Mouse (Mus musculus) spleen, postnatal 36 days (tissue): ENCODE results near the gene Dennd4a.

Source experiments
- DNase-seq, 2 experiments: peaks; one replicate each; pipeline ENCODE4 v3.0.0; 2022; ENCODE audit warnings: low spot score in 2 of 2, mixed read lengths in 1 of 2

Dennd4a gene

GRCm38 (mm10) chr9:64913406-64913805 is 102.3 kb downstream of the Dennd4a start:
- DNase-seq, result no peak

- no peak for DNase-seq
Measured at GRCm38 (mm10) chr9:64913973-64914372, 102.8 kb downstream of the Dennd4a start.

DNA sequence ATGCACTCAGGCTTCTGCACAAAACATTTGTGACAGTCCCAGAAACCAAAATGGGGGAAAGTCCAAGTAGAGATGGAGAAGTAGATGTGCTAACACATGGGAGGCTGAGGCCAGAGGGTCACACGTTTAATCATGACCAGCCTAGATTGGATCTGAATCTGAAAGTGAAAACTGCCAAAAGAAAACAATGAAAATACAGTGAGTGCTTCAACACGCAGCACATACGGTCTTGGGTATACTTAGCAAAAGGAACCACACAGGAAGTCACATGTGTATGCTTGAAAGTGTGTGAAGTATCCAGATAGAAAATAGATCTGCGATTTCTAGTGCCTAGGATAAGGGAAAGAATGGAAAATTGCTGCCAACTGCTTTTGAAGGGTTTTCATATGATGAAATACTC is 103.5 kb downstream of the Dennd4a start:
- peak in 1 of 2 experiments; percentile 28 for DNase-seq

DNA sequence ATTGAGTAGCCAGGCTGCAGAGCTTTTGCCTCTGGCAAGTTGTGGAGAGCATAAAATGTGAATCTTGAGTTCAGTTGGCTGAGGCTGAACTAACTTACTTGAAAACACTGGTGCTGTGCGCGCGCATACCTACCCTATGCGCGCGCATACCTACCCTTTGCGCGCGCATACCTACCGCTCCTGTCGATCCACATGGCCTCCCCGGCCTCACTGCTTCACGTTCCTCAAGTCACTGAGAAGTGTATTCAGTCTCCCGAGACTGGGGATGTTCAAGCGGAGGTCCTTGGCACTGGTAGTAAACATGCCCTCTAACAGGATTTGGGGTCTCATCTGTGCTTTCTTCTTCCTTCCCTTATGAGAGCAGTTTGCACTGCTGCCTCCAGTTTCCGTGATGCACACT is 107.4 kb downstream of the Dennd4a start:
- DNase-seq, result peak; percentile 16 to 25

DNA sequence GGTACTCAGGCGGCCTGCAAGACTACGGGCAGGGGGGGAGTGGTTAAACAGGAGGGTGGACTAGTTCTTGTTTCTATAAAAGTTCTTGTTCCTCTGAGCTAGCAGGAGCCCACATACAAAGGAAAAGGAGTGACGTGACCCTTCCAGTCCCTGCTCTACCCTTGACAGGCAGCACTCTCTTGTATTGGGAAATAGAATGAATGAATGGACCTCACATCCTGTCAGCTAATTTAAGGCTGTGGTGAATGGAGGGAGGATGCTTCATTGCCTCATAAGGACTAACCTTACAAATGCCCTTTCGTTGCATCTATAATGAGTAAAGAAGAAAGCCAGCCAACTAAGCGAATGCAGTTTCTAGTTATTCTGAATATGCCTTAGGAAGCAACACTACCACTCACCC is 114.6 kb downstream of the Dennd4a start:
- no peak for DNase-seq

DNA sequence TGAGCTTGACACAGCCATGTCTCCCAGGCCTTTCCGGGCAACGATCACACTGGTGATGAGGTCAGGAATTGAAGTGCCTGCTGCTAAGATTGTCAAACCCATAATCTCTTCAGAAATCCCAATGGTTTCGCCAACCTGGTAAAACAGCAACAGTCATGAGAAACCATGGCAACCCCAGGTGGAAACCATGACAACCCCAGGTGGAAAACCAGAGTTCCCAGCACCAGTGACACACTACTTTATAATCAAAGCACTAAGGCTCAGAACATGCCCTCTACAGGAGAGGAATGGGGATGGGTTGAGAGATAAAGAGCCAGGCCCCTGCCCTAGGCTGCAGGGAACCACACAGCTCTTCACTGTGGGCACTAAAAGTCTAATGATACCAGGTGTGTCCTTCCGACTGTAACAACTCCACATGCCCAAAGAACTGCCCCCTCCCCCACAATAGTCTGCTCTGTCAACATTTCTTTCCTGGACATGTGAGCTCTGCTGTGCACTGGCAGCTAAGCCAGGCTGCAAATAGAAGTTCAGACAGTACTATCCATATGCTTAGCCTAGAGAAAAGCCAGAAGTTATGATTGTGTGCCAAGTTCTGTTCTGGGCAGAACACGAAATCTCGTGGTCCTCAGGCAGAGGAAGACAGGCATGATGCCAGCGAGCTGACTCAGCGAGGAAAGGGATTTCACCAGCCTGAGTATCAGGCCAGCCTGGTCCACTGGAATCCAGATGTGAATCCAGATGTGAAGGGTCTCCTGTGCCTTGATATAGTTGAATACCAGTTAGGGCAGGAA is 115.3 kb downstream of the Dennd4a start:
- DNase-seq, result no peak

GRCm38 (mm10) chr9:64930256-64930655 is 119.1 kb downstream of the Dennd4a start:
- DNase-seq, result no peak

- DNase-seq, result no peak
Measured at GRCm38 (mm10) chr9:64931751-64932610, 120.8 kb downstream of the Dennd4a start.

DNA sequence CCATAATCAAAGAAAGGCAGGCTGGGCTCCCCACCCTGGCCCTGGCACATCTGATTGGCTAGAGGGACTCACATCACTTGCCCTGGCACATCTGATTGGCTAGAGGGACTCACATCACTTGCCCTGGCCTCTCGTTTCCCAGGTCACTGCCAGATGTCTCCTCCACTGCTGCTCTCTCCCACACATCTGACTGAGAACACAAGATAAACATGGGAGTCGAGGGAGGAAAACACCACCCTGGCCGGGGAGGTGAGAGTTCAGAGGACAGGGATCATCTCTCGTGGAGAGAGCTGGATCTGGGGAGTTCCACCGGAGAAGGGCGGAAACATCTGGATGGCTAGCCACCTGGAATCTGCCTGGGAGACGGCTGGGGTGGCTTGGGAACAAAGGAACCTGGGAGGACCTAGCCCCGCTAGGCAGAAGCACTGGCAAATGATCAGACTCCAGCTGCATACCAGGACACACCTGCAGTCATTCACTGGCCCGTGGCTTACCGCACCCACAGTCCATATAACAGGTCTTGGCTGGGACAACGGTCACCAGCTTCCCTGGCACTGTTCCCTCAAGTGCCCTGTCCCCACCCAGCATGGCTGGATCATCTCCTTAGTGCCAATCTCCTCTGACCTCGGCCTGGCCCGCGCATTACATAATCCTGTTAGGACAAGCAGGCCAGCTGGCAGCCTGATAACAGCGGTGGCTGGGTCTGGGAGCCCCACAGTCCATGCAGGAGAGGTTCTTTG is 123.0 kb downstream of the Dennd4a start:
- DNase-seq, result no peak

DNA sequence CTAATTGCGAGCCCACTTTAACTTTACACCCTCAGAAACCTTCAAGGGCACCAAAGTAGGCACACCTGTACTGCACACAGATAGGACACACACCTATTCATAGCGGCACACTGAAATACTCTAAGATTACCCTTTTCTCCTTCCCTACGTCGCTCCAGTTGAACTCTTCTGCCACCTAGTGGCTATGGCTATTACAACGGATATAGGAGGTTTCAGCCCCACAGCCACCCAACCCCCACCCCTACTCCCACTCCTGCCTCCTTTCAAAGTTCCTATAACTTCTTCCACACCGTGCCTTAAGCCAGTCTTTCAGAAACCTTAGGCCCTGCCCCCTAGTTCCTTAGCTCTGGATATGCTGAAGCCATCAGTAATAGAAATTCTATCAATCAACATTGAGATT is 125.4 kb downstream of the Dennd4a start:
- peak; percentile 41 to 51 for DNase-seq

GRCm38 (mm10) chr9:64937491-64937890 is 126.4 kb downstream of the Dennd4a start:
- no peak for DNase-seq

GRCm38 (mm10) chr9:64938535-64938934 is 127.4 kb downstream of the Dennd4a start:
- no peak for DNase-seq

- no peak for DNase-seq
Measured at GRCm38 (mm10) chr9:64939281-64939680, 128.1 kb downstream of the Dennd4a start.

DNA sequence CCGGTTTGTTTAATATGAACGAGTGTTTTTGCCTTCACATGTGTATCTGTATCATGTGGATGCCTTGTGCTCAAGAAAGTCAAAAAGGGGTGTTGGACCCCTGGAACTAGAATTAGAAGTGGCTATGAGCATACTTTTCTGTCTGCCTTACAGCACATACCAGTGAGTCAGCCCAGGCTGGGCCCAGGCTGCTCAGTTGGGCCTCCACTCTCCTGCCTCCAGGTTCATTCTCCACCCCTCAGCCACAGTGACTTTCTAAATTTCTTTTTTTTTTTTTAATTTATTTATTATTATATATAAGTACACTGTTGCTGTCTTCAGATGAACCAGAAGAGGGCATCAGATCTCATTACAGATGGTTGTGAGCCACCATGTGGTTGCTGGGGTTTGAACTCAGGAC is 128.7 kb downstream of the Dennd4a start:
- no peak for DNase-seq

GRCm38 (mm10) chr9:64940731-64941346 is 129.7 kb downstream of the Dennd4a start:
- no peak for DNase-seq

DNA sequence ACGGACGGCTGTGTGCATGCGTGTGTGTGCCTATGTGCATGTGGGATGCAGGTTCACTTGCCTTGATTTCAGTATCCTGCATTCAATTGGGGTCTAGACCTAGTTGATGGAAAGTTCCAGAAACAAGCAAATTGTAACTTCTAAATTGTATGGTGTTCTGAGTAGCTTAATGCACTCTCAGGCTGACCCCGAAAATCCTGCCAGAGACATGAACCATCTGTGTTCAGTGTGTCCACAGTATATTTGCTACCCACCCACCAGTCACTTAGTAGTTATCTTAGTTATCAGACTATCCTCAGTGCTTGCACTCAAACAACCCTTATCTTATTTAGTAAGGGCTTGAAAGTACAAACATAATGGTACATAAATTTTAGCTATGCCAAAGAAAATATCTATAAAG is 130.5 kb downstream of the Dennd4a start:
- DNase-seq, result no peak

GRCm38 (mm10) chr9:64943997-64944396 is 132.9 kb downstream of the Dennd4a start:
- DNase-seq, result no peak

GRCm38 (mm10) chr9:64947483-64948095 is 136.4 kb downstream of the Dennd4a start:
- no peak for DNase-seq

DNA sequence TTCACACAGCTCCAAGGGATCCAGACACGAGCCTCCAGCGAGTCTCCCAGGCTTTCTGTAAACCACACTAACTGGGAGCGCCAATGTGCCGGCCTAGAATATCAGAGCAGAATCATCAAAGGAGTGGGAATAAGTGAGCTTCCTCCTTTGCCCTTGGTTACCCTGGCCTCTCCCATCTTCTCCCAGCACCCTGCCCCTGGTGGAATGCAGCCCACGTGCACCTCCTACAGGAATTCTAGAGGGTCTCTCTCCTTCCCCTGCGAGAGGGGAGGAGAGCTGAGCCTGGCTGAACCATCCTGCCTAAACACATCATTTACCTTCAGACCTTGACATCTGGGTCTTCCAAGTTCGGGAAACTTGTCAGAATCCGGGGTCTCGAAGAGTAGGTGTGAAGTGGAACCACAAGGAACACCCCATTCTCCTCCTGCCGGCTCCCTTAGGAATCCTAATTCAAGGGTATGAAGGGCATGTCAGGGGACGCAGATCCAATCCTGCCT is 140.1 kb downstream of the Dennd4a start, which contains the start of gene Slc24a1:
Gene Slc24a1, minus strand, starts transcription at position 447 of the 497 bp plus-strand sequence.
- no peak for DNase-seq

DNA sequence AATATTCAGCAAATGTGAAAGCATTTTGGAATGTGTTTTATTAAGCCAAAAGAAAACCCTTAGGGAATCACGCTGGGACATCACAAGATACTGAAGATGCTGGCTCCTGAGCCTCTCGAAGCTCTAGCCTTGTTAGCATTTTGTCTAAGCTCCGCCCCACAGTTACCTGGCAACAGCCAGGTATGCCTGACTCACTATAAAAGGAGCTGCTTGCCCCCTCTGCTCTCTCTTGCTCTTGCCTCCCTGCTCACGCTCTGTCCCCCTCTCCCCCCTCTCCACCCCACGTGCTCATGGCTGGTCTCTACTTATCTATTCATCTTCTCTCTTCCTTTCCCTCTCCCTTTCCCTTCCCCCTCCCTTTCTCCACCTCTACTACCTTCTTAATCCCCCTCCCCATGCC is 140.9 kb downstream of the Dennd4a start:
- no peak for DNase-seq

DNA sequence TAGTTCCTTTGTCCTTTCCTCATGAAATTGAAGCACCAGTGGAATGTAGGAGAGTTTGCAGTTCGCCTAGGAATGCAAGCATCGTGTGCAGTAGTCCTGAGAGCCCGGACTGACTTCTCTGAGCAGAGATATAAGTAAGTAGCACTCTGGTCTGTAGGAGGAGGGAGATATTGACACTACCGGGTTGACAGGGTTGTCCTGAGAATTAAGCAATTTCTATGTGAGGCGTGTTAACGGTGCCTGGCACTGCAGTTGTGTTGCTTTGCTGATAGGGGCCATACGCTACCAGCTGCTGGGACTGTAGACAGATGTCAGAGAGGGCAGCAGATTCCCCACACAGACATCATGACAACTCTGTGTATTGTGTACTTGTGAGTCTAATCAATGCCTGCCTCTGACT is 142.1 kb downstream of the Dennd4a start:
- no peak for DNase-seq
